In genomic region chr1:180858763-180859162, GRCm38 (mm10) we compare ENCODE assay signal across 23 mouse cellular contexts. TPM values are rescaled to one million over a fixed set of nuclear protein-coding genes. Genes with fewer than 3 reads are reported as not detected.
DNase-seq lines count a peak whose midpoint lies in the region; ATAC-seq and TF ChIP-seq lines count a peak whose summit lies in the region.
"Had no signal": no experiment of that assay in that cellular context is flagged by ENCODE, and none has a peak within 500 bp of the region (broad histone marks: within the 10 kb centered on the region; RNA-seq: fewer than 3 reads in every experiment).

No protein-coding gene starts in this region.

- no peak overlapping the region for H3K4me2 ChIP-seq in lung, postnatal 0 days (replicated peaks; ENCODE audit: low read depth, low read length)
- H3K4me2 ChIP-seq in midbrain, postnatal 0 days (ENCODE audit: low read depth, low read length, poor library complexity, severe bottlenecking), result no peak overlapping the region
- H3K4me2 ChIP-seq: embryonic facial prominence, embryonic 13.5 days; forebrain, embryonic 12.5 days; heart, embryonic 13.5 days; hindbrain, embryonic 15.5 days had no signal

- no peak overlapping the region for H3K4me3 ChIP-seq in lung, postnatal 0 days (ENCODE audit: low read depth, low read length)
- H3K4me3 ChIP-seq in bone marrow, adult 2 months (replicated peaks; ENCODE audit: control insufficient read depth, low read depth, low read length), result no peak overlapping the region
- H3K4me3 ChIP-seq in midbrain, postnatal 0 days (ENCODE audit: low read depth, low read length), result no peak overlapping the region
- H3K4me3 ChIP-seq: embryonic facial prominence, embryonic 13.5 days; forebrain, embryonic 12.5 days; heart, embryonic 13.5 days; hindbrain, embryonic 15.5 days had no signal

- no peaks in the 10 kb centered on the region for H3K4me1 ChIP-seq in lung, postnatal 0 days (ENCODE audit: insufficient read depth, low read depth, low read length)
- peaks cover 2% of the 10 kb centered on the region; the same call in 1 of the 2 replicates for H3K4me1 ChIP-seq in bone marrow, adult 2 months (ENCODE audit: control insufficient read depth, insufficient read depth, low read length)
- no peaks in the 10 kb centered on the region for H3K4me1 ChIP-seq in midbrain, postnatal 0 days (ENCODE audit: insufficient read depth, low read length)
- H3K4me1 ChIP-seq: embryonic facial prominence, embryonic 13.5 days; forebrain, embryonic 12.5 days; heart, embryonic 13.5 days; hindbrain, embryonic 15.5 days had no signal

- no peak overlapping the region for H3K27ac ChIP-seq in lung, postnatal 0 days (ENCODE audit: low read length)
- peak overlapping the region; percentile 30; the same call in 1 of the 2 replicates for H3K27ac ChIP-seq in bone marrow, adult 2 months (ENCODE audit: control insufficient read depth, insufficient read depth, low read depth, low read length, poor library complexity)
- no peak overlapping the region for H3K27ac ChIP-seq in midbrain, postnatal 0 days (ENCODE audit: low read depth, low read length)
- H3K27ac ChIP-seq: embryonic facial prominence, embryonic 13.5 days; forebrain, embryonic 12.5 days; heart, embryonic 13.5 days; hindbrain, embryonic 15.5 days had no signal

- H3K9me3 ChIP-seq in lung, postnatal 0 days (ENCODE audit: low read length), result no peaks in the 10 kb centered on the region
- no peaks in the 10 kb centered on the region for H3K9me3 ChIP-seq in midbrain, postnatal 0 days (ENCODE audit: low read length)
- H3K9me3 ChIP-seq: embryonic facial prominence, embryonic 13.5 days; forebrain, embryonic 12.5 days; heart, embryonic 13.5 days; hindbrain, embryonic 15.5 days had no signal

- TF ChIP-seq CTCF in lung, postnatal 0 days (IDR thresholded peaks at IDR 0.05), result no peak
- no peak for TF ChIP-seq CTCF in bone marrow, adult 2 months (IDR thresholded peaks at IDR 0.05; ENCODE audit: control insufficient read depth, insufficient read depth, low read length)
- TF ChIP-seq CTCF in midbrain, postnatal 0 days (IDR thresholded peaks at IDR 0.05), result no peak

- H3K36me3 ChIP-seq in lung, postnatal 0 days (ENCODE audit: insufficient read depth, low read length), result peaks cover 33% of the 10 kb centered on the region
- peaks cover 56% of the 10 kb centered on the region for H3K36me3 ChIP-seq in midbrain, postnatal 0 days (ENCODE audit: insufficient read depth, low read length)

- TF ChIP-seq POLR2A in bone marrow, adult 2 months (IDR thresholded peaks at IDR 0.05; ENCODE audit: borderline replicate concordance, control insufficient read depth, low read depth, low read length), result no peak

- no peak for DNase-seq in lung, postnatal 0 days (ENCODE audit: low spot score)
- no peak for DNase-seq in lung, postnatal 14 days
- DNase-seq in midbrain, postnatal 0 days (ENCODE audit: low spot score), result no peak
- no peak for DNase-seq in gastrocnemius, adult 18-20 months (ENCODE audit: low spot score)
- no peak for DNase-seq in cerebellum, adult 9-11 months
- DNase-seq: adrenal gland, postnatal 36 days; cerebellum, adult 11 months; cerebellum, adult 8-10 months; cerebellum, postnatal 36 days; gastrocnemius, postnatal 14 days; heart, postnatal 36 days had no signal

- no peak for TF ChIP-seq EP300 in lung, postnatal 0 days (IDR thresholded peaks at IDR 0.05)

- H3K27me3 ChIP-seq in lung, postnatal 0 days (replicated peaks; ENCODE audit: insufficient read depth, low read length), result no peaks in the 10 kb centered on the region
- H3K27me3 ChIP-seq in midbrain, postnatal 0 days (ENCODE audit: insufficient read depth, low read length), result no peaks in the 10 kb centered on the region
- H3K27me3 ChIP-seq: embryonic facial prominence, embryonic 13.5 days; forebrain, embryonic 12.5 days; heart, embryonic 13.5 days; hindbrain, embryonic 15.5 days; Patski had no signal

- peak; percentile 38; the same call in 1 of the 2 replicates for ATAC-seq in lung, postnatal 0 days
- peak; percentile 87 for ATAC-seq in megakaryocyte, adult 5-6 weeks (ENCODE audit: poor library complexity, severe bottlenecking)
- ATAC-seq in midbrain, postnatal 0 days (ENCODE audit: low FRiP score), result no peak
- ATAC-seq: activated CD4-positive, CD25-positive, alpha-beta regulatory T cell, adult 4 months; forebrain, embryonic 16.5 days; Patski had no signal

- H3K9ac ChIP-seq in lung, postnatal 0 days (replicated peaks; ENCODE audit: low read depth), result no peak overlapping the region
- H3K9ac ChIP-seq in midbrain, postnatal 0 days (replicated peaks; ENCODE audit: low read length, poor library complexity, severe bottlenecking), result no peak overlapping the region
- H3K9ac ChIP-seq: embryonic facial prominence, embryonic 13.5 days; forebrain, embryonic 12.5 days; heart, embryonic 13.5 days; hindbrain, embryonic 15.5 days had no signal

RNA-seq across cellular contexts. Expression of gene Sde2, which starts 7.8 kb away (rescaled TPM):
- 21.2 and 22.6 TPM in 2 replicates for polyA plus RNA-seq in lung, postnatal 0 days (2015; fragmentation: Nextera tagmentation; extraction: Ambion mirVana)
- polyA plus RNA-seq in bone marrow, adult 2 months (2011; ENCODE audit: insufficient read depth, insufficient read length, low replicate concordance, missing spikeins), result 13.9 and 24.7 TPM in 2 replicates
- 18.1 and 21.1 TPM in 2 replicates for total RNA-seq in megakaryocyte, adult 5-6 weeks (2015)
- total RNA-seq in megakaryocyte, adult 5-6 weeks (2017), result 24.8 and 34.9 TPM in 2 replicates
- total RNA-seq in midbrain, postnatal 0 days (2014; rRNA removed), result 12.8 and 15.3 TPM in 2 replicates
- 20.7 and 24.2 TPM in 2 replicates for polyA plus RNA-seq in midbrain, postnatal 0 days (2015; fragmentation: Nextera tagmentation; extraction: Ambion mirVana)
- total RNA-seq in gastrocnemius, adult 18-20 months (2021), result 1 to 10 TPM; 7.1 to 9.6 TPM

RNA-seq across cellular contexts. Expression of gene Lefty2, which starts 34.1 kb away (rescaled TPM):
- 0.16 TPM in 1 of 2 replicates, not detected in the other for polyA plus RNA-seq in lung, postnatal 0 days (2015; fragmentation: Nextera tagmentation; extraction: Ambion mirVana)
- 1.4 TPM in 1 of 2 replicates, not detected in the other for polyA plus RNA-seq in bone marrow, adult 2 months (2011; ENCODE audit: insufficient read depth, insufficient read length, low replicate concordance, missing spikeins)
- total RNA-seq in megakaryocyte, adult 5-6 weeks (2015), result not detected in 2 replicates
- not detected in 2 replicates for total RNA-seq in megakaryocyte, adult 5-6 weeks (2017)
- 3.0 and 12.8 TPM in 2 replicates for total RNA-seq in midbrain, postnatal 0 days (2014; rRNA removed)
- polyA plus RNA-seq in midbrain, postnatal 0 days (2015; fragmentation: Nextera tagmentation; extraction: Ambion mirVana), result 7.7 and 8.6 TPM in 2 replicates
- total RNA-seq in gastrocnemius, adult 18-20 months (2021), result not detected
- total RNA-seq: gastrocnemius, postnatal 14 days; heart, postnatal 36 days; MEL had no signal
- polyA plus RNA-seq: activated CD4-positive, CD25-positive, alpha-beta regulatory T cell, adult 4 months; C2C12; hindbrain, embryonic 11.5 days had no signal

RNA-seq across cellular contexts. Expression of gene H3f3a, which starts 45.0 kb away (rescaled TPM):
- 1,774 and 1,827 TPM in 2 replicates for polyA plus RNA-seq in lung, postnatal 0 days (2015; fragmentation: Nextera tagmentation; extraction: Ambion mirVana)
- 682 and 801 TPM in 2 replicates for polyA plus RNA-seq in bone marrow, adult 2 months (2011; ENCODE audit: insufficient read depth, insufficient read length, low replicate concordance, missing spikeins)
- total RNA-seq in megakaryocyte, adult 5-6 weeks (2015), result 3,482 and 3,921 TPM in 2 replicates
- total RNA-seq in megakaryocyte, adult 5-6 weeks (2017), result 2,689 and 3,338 TPM in 2 replicates
- 1,783 and 3,084 TPM in 2 replicates for total RNA-seq in midbrain, postnatal 0 days (2014; rRNA removed)
- 1,997 and 2,039 TPM in 2 replicates for polyA plus RNA-seq in midbrain, postnatal 0 days (2015; fragmentation: Nextera tagmentation; extraction: Ambion mirVana)
- 100 to 1,000 TPM; 285 to 302 TPM for total RNA-seq in gastrocnemius, adult 18-20 months (2021)

RNA-seq across cellular contexts. Expression of gene Pycr2, which starts 45.3 kb away (rescaled TPM):
- 51.9 and 57.5 TPM in 2 replicates for polyA plus RNA-seq in lung, postnatal 0 days (2015; fragmentation: Nextera tagmentation; extraction: Ambion mirVana)
- 32.3 and 48.1 TPM in 2 replicates for polyA plus RNA-seq in bone marrow, adult 2 months (2011; ENCODE audit: insufficient read depth, insufficient read length, low replicate concordance, missing spikeins)
- total RNA-seq in megakaryocyte, adult 5-6 weeks (2015), result 14.5 and 16.4 TPM in 2 replicates
- total RNA-seq in megakaryocyte, adult 5-6 weeks (2017), result 17.3 and 19.6 TPM in 2 replicates
- 48.5 and 50.5 TPM in 2 replicates for total RNA-seq in midbrain, postnatal 0 days (2014; rRNA removed)
- polyA plus RNA-seq in midbrain, postnatal 0 days (2015; fragmentation: Nextera tagmentation; extraction: Ambion mirVana), result 60.5 and 63.7 TPM in 2 replicates
- 10 to 100 TPM in 1 of 2 experiments, 1 to 10 TPM in 1; 9.9 to 10.9 TPM for total RNA-seq in gastrocnemius, adult 18-20 months (2021)
